Mouse (Mus musculus) embryo, embryonic 11.5 days (tissue): ENCODE measurements around the gene Itga9.
A peak's percentile ranks its signal among the peaks of the same experiment; 100 is the strongest.

Source experiments
- DNase-seq: peaks from one replicate; pipeline ENCODE4 v3.0.0-alpha.2; 2012; ENCODE audit warnings: low read depth, low spot score

Gene Itga9

GRCm38 (mm10) chr9:118815543-118815942, 209.1 kb downstream of the Itga9 start:
- DNase-seq, result no peak

- no peak for DNase-seq
Observed at GRCm38 (mm10) chr9:118818508-118818907, 212.0 kb downstream of the Itga9 start.

GRCm38 (mm10) chr9:118821220-118822185, 215.0 kb downstream of the Itga9 start:
- DNase-seq, result no peak

DNA sequence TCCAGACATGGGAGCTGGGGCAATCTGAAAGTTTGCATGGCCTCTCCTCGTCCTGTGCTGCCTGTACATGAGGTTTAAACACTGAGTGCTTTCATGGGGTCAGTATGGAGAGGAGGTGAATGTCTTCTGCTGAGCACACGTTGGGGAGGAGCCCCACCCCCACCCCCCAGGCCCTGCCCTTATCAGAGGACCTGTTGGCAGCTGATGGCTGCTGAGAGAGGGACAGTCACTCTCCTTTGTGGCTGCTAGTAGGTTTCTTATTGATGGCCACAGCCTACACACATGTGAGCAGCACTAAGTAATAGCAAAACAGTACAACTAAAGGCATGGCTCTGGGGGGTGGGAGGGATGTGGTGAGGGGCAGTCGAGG, 215.7 kb downstream of the Itga9 start:
- no peak for DNase-seq

DNA sequence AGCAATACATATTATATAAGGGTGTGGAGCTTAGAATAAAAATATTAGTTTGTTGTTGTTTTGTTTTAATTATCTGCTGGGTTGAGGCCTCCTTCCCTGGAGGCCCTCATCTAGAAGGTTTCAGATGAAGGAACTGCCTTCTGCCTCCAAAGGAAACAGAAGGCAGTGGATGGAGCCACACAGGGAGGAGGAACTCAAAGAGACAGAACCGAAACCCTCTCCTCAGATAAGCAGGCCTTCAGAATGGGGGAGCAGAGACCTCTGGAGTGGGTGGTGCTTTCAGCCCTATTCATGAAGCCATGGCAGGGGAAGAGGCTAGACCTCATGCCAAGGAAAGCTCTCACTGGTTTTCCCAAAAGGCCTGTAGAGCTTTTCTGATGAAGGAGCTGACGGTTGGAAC, 216.1 kb downstream of the Itga9 start:
- DNase-seq, result no peak

DNA sequence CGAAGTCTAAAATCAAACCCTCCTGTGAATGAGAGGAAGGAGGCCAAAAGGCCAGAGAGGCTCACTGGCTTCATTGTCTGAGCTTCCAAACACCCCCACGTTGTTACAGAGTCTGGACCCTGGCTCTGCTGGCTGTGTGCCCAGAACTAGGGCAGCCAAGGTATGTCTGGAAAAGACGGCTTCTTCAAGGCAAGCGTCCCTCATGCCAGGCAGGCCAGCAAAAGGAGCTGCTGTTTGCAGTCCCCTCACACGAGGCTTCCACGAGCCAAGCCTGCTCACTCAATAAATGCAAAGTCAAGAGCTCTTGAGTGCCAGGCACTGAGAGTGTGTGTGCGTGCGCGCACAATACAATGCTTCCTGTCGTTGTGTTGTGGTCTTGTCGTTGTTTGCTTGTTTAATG, 224.6 kb downstream of the Itga9 start:
- no peak for DNase-seq

DNA sequence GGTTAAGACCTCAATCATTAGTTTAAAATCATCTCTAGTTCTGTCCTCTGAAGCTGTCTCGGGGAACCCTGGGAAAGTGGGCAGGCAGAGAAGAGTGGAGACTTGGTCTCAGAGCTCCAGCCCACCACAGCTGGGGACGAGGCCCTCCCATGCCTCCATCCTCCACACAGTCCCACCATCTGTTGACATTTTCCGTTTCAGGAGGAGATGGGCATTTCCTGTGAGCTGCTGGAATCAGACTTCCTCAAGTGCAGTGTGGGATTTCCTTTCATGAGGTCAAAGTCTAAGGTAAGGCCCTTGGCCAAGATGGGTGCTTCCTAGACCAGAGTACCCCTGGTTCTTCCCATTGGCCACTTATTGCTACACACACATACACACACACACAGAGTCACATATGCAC, 226.0 kb downstream of the Itga9 start:
- DNase-seq, result no peak

- no peak for DNase-seq
Observed at GRCm38 (mm10) chr9:118833413-118833812, 226.9 kb downstream of the Itga9 start.

DNA sequence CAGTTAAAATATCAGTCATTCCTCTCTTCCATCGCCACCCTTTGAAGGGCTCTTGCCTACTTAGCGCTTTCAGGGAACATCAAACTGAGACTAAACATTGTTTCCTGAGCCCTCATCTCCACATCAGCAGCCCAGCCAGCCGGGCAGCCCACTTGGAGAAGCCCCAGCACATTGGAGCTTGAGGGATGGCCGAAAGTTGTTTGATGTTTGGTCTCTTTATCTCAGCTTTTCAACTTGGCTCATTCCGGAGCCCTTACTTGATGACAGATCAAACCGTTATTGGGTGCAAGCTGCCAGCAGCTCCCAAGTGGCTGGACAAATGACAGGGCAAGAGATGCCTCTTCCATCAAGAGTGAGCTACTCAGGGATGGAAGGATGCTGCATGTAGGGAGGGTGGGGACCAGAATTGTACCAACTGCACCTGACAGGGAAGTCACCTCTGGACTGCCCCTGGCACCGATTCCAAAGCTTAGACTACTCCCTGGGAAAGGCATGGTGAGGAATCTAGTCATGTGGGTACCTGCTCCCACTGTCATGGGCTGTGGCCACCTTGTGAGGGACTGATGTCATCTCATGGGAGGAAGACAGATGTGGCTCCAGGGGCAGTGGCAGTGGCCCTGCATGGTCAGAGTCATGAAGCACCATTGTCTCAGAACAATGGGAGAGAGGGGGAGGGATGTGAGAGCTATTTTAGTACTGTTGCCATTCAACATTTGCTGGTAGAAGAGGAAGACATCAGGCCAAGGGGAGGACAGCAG, 232.6 kb downstream of the Itga9 start:
- DNase-seq, result no peak

GRCm38 (mm10) chr9:118841247-118841646, 234.8 kb downstream of the Itga9 start:
- DNase-seq, result no peak

GRCm38 (mm10) chr9:118841907-118842432, 235.5 kb downstream of the Itga9 start:
- no peak for DNase-seq

GRCm38 (mm10) chr9:118843711-118844110, 237.2 kb downstream of the Itga9 start:
- DNase-seq, result no peak

DNA sequence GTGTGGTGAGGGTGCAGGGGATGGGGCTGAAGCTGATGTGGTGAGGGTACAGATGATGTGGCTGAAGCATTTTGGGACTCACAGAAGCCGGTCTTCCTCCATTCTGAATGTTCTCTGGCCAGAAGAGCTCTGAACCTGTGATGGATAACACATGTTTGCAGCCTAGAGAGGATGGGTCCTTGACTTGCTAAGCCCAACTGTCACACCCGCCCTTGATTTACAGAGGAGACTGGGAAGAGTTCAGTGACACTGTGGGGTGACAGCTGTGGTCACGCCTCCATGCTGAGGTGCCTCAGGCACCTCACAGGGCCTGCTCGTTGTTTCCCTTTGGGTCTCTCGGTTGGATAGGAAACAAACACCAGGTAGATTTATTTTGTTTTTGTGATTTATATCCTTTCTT, 238.5 kb downstream of the Itga9 start:
- DNase-seq, result no peak

GRCm38 (mm10) chr9:118846766-118847165, 240.3 kb downstream of the Itga9 start:
- no peak for DNase-seq

DNA sequence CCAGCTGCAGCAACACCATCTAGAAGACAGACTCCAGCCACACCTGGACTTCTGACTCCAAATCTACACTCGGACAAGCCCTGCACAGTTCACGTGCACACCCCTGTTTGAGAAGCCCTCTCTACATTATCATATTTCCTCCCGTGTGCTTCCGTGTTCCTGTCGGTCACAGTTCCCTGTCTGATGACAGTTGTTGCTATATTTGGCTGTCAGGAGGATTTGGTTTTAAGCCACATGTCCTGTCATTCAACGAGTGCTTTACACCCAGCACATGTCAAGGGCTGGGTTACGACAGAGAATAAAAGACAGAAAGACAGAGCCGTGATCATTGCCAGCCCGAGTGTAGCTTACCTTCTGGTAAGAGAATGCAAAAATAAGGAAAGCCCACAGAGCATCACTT, 250.2 kb downstream of the Itga9 start:
- DNase-seq, result no peak

DNA sequence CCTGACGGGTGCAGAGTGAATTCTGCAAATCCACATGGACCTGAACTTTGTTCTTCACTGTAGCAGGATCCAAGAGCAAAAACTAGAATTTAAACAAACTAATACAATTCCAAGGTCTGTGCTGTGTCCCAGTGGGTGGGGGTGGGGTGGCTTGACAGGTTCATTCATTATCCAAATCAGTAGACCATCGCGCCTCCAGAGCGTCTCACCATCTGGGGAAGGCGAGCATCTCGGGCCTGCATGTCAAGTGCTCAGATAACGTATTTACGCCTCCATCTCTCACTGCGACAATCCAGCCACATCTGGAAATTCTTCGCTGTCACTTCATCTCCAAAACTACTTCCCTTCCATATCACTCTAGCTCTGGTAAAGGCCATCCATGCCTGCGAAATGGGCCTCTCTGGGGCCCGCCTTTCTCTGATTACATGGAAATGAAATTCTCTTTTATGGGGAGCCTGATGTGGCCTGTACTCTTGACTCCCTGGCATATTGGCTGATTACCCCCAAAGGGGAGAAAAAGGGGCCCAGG, 254.2 kb downstream of the Itga9 start:
- DNase-seq, result no peak

DNA sequence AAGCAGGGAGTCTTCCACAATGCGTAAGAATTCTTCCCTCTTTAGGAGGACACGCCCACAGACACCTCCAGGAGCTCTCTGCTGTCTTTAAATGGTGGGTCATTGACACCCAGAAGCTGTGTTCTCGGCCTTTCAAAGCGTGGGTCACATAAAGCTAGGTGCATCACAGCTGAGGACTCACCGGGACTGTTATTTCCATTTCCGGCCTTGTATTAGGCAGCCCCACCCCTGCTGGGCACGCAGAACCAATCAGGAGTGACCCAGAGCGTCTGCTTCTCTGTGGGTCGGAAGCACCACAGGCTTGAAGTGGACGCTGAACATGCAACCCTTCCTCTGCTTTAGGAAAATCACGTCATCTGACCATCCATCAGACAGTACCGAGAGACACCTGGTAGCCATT, 255.7 kb downstream of the Itga9 start:
- no peak for DNase-seq

DNA sequence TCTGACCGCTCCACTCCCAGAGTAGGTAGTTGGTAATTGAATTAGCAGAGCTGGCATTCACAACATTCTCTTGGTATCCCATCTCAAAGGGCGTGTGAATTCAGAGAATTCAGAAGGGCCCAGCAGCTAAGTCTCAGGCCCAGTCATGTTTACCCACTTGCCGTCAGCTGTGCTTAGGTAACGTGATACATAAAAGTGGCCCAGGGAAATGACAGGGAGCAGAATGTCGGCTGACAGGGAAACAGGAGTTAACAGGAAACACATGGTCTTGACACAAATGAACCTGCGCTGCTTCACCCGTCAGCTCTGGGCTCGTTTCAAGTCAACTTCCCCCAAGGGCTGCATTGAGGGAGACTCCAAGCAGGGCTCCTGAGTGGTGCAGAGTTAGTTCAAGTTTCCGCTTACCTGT, 256.4 kb downstream of the Itga9 start:
- peak; percentile 56 for DNase-seq

DNA sequence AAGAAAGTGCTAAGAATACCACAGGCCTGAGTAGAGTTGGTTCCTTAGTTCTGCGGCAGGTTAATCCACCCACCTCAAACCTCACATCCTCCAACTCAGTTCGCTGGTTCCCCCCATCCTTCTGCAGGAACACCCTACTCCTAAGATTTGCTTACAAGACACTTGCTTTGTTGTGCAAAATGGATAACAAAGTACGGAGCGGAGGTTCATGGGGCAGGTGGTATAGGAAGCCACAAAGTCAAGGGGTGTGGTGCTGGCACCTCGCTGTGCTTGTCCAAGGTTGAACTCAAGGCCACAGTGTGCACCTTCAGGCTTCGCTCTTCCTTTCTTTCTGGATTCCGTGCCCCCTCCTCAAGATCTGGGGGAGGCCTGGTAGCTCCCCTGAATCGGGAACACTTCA, 257.0 kb downstream of the Itga9 start:
- DNase-seq, result no peak

- no peak for DNase-seq
Observed at GRCm38 (mm10) chr9:118866949-118867348, 260.5 kb downstream of the Itga9 start.

GRCm38 (mm10) chr9:118867851-118868250, 261.4 kb downstream of the Itga9 start:
- DNase-seq, result no peak

DNA sequence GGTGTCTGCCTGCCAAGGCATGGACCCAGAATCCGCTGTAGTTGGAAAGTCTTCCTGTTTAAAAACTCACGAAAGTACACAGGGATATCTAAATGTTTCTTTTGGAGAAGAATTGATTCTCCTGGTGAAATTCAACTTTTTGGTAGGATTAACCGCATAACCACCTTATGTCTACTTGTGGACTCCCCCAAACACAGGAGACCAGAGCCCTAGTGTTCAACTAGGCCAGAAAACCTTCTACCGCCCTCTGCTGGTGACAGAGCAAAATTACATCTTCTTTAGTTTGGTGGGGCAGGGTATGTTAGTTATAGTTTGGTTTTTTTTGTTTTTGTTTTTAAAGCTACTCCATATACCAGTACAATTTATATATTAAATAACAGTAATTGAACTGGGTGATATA, 264.6 kb downstream of the Itga9 start:
- no peak for DNase-seq
